Mouse (Mus musculus) neutrophil, adult 65 days (primary cell): ENCODE measurements around the gene Abhd12. TPM values are rescaled to one million over a fixed set of nuclear protein-coding genes. Genes with fewer than 3 reads are reported as not detected.

Source experiments
- total RNA-seq: library from RNA; stranded (reverse); gene quantifications from 2 replicates; pipeline ENCODE4 v1.2.4, GENCODE M21; 2023

The Abhd12 gene
- 19.9 and 20.4 TPM in 2 replicates for total RNA-seq

DNA sequence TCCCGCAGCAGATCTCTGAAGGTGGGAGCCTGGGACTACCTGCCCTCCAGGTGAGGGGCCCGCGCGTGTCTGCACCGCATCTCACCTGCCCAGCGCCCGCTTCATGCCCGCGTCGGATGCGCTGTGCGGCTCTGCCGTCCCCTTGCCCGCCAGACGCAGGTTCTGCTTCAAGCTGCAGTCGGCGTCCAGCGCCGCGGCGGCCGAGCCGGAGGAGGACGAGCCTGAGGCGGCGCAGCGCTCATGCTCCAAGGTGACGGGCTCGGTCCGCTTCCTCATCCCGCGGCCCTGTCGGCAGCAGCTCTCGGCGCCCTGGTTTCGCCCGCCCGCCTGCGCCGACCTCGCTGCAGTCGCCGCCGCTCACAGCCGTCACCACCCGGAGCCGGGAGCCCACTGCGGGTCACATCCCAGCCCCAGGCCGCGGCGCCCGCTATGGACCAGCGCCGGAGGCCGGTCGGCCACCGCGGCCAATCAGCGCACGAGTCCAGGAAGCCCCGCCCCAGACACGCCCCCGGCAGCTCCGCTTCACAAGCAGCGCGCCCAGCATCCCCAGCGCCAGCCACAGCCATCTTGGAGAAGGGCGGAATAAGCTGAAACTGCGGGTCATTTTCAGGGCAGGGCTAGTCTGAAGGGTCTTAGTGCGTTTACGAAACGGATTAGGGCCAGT lies at the start of gene Abhd12:
Gene Abhd12 (minus strand): TSS at position 470 of the 664 bp plus-strand sequence.

DNA sequence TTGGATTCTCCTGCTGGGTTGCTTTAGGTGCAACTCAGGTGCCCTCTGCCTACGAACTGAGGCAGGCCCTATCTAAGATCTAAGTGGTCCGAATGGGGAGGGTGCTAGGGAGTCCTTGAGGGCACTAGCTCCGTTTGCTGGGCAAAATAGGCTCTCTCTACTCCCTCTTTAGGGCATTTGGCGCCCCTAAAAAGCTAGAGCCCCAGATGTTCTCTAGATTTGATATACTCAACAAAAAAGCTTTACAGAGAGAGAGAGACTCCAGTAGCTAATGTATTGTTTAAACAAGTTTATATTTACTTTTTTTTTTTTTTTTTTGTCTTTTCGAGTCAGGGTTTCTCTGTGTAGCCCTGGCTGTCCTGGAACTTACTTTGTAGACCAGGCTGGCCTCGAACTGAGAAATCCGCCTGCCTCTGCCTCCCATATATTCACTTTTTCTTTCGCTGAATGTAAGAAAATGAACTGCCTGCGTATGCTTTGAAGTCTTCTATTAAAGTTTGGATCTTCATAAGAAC lies 452 bp upstream of the Abhd12 start, which contains the start of gene Gins1:
Gene Gins1 (plus strand): TSS at position 465 of the 515 bp plus-strand sequence.

GRCm38 (mm10) chr2:150786251-150787180 lies 118.0 kb downstream of the Abhd12 start, which contains the start of gene Pygb:
Pygb (plus strand) TSS chr2:150786735.

Other genes starting within 250 kb of the Abhd12 start
- gene Acss1, start 236.2 kb downstream of the Abhd12 start, total RNA-seq, result 2.9 and 3.4 TPM in 2 replicates
- not detected in 2 replicates for gene Vsx1, start 215.4 kb downstream of the Abhd12 start, total RNA-seq
- 3.7 and 4.8 TPM in 2 replicates for gene Entpd6, start 155.7 kb downstream of the Abhd12 start, total RNA-seq
- 15.7 and 17.9 TPM in 2 replicates for gene Pygb, start 118.0 kb downstream of the Abhd12 start, total RNA-seq
- gene Gins1, start 659 bp upstream of the Abhd12 start, total RNA-seq, result 10.6 and 13.4 TPM in 2 replicates
- gene Ninl, start 134.6 kb upstream of the Abhd12 start, total RNA-seq, result 0.45 and 1.5 TPM in 2 replicates
- gene Nanp, start 134.7 kb upstream of the Abhd12 start, total RNA-seq, result 3.1 and 3.4 TPM in 2 replicates
- not detected in 2 replicates for gene Gm14151, start 187.6 kb upstream of the Abhd12 start, total RNA-seq
- not detected in 2 replicates for gene Gm14147, start 193.5 kb upstream of the Abhd12 start, total RNA-seq